Mouse (Mus musculus) ES-E14 (cell line): ENCODE results near the gene Abcc2.

ENCODE experiments used
- CHD2 ChIP-seq: IDR thresholded peaks from 2 replicates; pipeline ENCODE4 v1.6.1; 2014; ENCODE audit warnings: mild to moderate bottlenecking, low read depth, low read length, inconsistent platforms
- ZC3H11A ChIP-seq: IDR thresholded peaks from 2 replicates; pipeline ENCODE4 v1.6.1; 2012; ENCODE audit warnings: low read depth, mild to moderate bottlenecking, inconsistent platforms, low read length, borderline replicate concordance
- ZNF384 ChIP-seq: IDR thresholded peaks from 2 replicates; pipeline ENCODE4 v1.6.1; 2012; ENCODE audit warnings: low read depth, low read length, inconsistent platforms

DNA sequence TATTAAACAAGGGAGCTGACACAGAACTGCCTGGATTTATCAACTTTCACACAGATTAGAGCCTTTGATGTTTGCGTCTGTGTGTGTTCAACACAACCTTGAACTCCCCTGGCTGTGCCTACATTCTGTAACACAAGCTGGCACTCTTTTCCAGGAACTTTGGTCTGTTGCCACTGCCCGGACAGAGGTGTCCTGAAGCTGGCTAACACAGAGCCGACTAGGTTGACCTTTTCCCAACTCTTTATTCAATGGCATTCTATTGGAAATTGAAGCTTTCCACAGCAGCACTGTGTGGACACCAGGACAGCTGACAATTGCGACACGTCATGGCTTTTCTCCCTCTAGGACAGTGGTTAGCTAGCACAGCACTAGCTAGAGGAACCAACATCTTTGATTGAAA is 15.2 kb downstream of the Abcc2 start:
- TF ChIP-seq CHD2 (no peak), ZC3H11A (no peak), ZNF384 (no peak)
